Mouse (Mus musculus) Muller cell, postnatal 12 days (primary cell): ENCODE results near the gene Cox5b.
"Not testable (repeated sequence)": the region's sequence is repeated elsewhere in the genome, so short reads cannot be mapped to it uniquely, and the experiment has no call there.

Source experiments
- DNase-seq: peaks from one replicate; pipeline ENCODE4 v3.0.0-alpha.2; 2015; ENCODE audit errors: inconsistent ontology term

Gene Cox5b

DNA sequence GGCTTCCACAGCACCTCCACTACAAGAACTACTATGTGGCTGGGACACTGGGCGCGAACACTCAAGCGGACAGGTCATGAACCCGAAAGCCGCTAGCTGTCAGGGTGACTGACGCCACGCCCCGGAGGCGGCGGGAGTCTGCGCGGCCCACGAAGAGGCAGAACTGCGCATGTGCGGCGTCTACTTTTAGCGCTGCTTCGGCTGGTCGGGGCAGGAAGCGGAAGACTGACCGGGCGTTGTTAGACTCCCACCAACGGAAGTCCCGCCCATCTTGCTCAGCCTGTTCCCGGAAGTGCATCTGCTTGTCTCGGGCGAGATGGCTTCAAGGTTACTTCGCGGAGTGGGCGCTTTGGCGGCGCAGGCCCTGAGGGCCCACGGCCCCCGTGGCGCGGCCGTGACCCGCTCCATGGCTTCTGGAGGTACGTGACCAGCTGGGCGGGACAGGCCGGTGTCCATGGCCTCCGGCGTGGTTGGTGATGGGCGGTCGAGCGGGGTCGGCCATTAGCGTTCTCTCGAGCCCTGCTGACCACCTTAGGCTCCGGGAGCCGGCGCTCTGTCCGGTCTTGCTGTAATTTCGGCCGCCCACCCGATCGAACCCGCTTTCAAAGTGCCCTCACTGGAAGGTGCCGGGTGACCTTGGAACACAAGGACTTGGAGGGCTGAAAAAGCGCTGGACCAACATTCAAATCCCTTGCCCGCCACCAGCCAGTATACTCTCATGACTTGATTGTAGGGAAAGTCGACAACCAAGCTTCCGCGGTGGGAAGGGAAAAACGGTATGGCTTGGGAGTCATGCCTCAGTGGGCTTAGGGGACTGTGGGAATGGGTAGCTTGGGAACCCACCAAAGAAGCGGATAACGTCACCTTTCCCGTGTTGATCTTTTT is at the start of gene Cox5b:
Gene Cox5b, plus strand, starts transcription at position 179 of the 885 bp plus-strand sequence.
- DNase-seq, result peak; percentile 96

DNA sequence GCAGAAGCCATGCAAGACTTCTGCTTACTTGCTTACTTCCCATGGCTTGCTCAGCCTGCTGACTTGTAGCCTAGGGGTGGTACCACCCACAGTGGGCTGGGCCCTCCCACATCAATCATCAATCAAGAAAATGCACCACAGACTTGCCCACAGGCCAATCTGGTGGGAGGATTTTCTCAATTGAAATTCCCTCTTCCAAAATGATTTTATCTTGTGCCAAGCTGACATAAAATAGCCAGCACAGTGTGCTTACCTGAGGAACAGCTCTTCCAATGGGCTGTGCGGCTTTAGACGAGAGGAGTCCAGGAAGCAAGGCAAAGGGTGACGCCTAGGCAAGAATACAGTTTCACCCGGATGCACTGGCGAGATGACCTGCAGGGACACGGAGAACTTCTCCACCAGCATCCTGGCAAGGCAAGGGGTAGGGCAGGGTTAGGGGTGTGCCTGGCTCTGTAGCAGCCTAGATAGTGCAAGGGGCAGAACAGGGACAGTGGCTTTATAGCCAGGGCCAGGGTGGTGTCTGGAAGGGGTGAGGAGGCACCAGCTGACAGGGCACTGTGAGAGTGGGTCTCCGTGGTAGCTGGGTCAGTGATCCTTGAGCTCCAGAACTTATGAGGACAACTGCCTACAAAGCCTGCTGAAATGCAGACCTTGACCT is 47.2 kb upstream of the Cox5b start:
- no peak for DNase-seq

- DNase-seq, result no peak
These were observed 46.6 kb upstream of the Cox5b start for GRCm38 (mm10) chr1:36644615-36645007.

GRCm38 (mm10) chr1:36646285-36646684 is 45.0 kb upstream of the Cox5b start:
- DNase-seq, result no peak

DNA sequence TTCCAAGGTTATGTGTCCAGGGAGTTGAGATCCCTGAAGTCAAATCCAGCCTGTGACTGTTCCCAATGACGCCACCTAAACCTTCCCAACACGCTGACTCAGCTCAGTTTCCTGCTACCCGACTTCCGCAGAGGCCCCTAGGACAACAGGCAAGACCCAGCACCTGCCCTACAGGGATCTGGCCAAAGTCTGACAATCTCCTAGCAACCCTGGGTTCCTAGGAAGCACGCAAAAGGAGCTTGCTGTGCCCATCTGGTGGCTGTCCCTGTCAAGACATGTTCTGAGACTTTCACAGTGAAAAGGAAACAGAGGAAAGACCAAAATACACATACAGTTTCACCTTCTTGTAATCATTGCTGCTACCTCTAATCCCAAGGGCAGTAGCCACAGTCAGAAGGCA is 43.6 kb upstream of the Cox5b start:
- no peak for DNase-seq

DNA sequence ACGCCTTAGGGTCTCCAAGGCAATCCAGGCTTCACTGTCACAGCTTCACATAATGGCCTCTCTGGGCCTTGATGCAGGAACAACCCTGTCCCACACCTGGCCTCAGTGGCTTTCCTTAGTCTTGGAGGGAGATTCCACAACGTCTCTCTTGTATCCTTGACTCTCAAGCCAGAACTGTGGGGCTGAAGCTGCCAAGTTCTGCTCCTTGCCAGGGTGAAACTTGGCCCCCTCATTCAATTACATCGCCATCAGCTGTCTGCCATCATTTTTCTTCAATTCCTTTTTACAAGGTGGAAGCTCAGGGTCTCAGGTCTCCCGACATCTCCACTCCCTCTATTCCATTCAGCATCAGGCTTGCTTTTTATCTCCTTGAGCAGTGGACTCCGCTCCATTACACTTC is 36.2 kb upstream of the Cox5b start:
- DNase-seq, result no peak

DNA sequence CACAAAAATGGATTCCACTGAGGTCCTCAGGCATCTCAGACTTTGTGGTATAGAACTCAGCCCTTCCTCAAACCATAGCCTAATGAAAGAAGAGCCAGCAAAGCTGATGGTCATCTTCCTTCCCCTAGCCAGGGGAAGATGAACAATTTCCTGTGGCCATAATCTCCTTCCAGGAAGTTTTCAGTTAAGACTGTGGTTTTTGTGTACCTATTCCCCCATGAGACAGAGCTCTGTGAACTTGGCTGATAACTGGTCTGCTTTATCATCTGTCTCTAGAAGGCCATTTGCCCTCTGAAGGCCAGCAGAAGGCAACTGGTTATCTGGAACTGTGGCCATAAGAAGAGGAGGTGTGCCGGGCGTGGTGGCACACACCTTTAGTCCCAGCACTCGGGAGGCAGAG is 35.0 kb upstream of the Cox5b start:
- DNase-seq, result no peak

DNA sequence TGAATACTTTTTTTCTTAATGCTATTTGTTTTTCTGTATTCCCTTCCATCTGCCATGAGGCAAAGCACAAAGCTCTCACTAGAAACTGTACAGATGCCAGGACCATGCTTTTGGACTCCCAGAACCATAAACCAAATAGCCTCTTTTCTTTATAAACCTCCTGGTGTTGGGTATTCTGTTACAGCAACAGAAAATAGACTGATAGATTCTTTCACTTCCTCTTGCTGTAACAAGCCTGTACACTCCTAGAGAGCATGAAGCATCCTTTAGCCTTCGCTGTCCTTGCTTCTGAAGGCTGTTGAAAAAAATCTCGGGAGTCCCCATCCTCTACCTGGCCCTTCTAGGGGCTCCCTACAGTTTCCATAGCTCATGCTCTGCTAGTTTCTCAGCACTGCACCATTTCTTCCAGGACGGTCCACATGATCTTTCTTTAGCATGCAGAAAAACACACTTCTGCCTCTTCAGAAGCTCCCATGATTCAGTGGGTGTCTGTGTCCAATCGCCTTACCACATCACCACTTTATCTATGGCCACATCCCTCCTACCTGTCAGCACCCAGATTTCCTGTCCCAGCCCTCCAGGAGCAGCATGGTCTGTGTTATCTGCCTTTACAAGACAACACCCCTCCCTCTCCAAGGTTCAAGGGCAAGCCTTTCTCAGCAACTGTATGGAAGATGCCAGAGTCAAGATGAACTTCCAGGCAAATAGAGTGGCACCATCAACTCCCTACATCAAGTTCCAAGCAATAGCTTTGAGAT is 33.4 kb upstream of the Cox5b start:
- no peak for DNase-seq

DNA sequence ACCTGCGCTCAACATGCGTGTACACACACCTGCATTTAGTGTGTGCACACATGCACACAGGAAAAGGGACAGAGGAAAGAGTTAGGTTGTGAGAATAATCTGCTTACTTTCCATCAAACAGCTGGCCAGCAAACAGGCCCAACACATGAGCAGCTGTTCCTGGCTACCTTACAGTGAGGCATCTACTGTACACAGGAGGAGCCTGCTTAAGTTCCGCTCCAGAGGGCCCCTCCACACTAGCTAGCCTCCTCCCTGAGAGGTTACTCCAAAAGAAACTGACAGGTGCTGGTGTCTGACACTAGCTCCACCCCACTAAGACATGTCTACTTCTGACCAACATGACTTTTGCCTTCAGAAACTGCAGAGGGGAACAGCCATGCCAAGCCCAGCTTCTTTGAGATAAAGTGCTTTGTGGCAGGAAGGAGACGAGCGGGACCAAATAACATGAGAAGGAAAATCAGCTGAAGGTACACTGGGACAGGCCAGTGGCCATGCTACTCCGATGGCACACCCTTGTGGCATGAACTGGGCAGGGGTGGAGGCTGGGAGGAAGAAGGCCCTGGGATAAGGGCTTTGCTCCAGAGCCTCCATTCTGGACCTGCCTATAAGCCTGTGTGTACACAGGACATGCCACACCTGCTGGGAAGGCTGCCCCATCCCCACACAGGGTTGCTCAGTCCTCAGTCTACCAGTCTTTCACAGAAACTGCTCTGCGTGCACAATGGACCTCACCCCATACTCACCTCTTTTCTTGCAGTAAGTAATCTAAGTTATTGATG is 32.4 kb upstream of the Cox5b start:
- no peak for DNase-seq

- no peak for DNase-seq
These were observed 26.8 kb upstream of the Cox5b start for GRCm38 (mm10) chr1:36664457-36664856.

DNA sequence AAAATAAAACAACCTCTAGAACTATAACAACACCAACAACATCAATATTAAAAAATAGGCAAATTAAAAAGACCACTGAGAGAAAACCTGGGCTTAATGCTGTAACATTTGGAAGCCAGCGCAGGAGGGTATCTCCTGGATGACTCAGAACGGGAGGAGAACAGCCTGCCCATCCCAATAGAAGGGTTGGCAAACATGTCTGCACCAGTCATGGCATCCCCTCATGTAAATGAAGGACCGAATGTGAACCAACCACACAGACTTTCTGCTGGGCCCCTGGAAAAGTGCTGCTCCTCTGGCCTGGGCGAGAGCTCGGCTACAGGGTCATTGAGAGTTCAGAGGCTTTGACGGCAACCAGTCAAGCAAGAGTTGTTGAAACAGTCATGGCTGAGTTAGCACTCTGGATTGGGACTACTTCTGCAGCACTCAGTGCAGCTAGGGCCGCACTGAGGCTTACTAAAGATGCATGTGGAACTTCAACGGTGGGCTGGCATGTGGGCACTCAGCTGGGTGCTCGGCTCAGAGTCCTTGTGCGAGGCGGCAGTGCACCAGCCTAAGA is 26.0 kb upstream of the Cox5b start:
- peak; percentile 14 for DNase-seq

DNA sequence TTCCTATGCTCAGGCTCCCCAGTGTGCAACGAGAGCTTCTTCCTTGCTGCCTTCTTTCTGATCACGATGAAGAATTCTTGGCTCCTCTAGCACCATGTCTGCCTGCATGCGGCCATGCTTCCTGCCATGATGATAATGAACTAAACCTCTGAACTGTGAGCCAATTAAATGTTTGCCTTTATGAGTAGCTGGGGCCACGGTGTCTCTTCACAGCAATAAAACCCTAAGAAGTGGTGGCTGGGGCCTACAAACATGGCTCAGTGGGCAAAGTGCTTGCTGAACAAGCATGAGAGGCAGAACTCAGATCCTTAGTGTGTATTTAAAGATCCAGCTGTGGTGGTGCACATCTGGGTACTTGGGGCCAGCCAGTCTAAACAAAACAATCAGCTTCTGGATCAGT is 25.3 kb upstream of the Cox5b start:
- no peak for DNase-seq

- DNase-seq, result not testable (repeated sequence)
These were observed 23.2 kb upstream of the Cox5b start for GRCm38 (mm10) chr1:36668007-36668406.

DNA sequence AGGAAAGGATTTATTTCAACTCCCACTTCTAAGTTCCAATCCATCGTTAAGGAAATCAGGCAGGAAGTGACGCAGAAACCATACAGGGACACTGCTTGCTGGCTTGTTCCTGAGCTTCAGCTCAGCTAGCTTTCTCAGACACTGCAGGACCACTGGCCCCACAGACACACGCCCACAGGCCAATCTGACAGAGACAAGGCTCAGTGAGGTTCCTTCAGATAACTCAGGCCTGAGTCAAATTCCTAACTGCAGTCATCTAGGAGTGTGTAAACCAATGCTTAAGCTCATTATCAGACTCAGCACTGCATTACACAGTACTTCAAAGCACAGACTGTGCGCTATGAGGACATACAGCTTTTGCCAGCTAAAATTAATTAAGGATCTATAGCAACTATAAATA is 21.0 kb upstream of the Cox5b start:
- DNase-seq, result no peak

DNA sequence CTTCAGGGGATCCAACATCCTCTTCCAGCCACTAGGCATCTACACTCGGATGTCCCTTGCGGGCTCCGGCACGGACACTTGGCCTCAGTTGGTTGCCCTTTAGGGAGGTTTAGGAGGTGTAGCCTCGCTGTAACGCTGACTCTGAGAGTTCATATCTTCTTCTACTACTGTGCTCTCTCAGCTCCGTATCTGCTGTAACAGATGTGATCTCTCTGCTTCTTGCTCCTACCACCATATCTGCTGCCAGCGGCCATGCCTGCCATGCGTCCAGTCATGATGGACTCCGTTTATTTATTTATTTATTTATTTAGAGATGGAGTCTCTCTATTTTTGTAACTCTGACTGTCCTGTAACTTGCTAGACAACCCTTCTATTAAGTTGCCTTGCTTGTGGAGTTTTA is 20.0 kb upstream of the Cox5b start:
- DNase-seq, result no peak

DNA sequence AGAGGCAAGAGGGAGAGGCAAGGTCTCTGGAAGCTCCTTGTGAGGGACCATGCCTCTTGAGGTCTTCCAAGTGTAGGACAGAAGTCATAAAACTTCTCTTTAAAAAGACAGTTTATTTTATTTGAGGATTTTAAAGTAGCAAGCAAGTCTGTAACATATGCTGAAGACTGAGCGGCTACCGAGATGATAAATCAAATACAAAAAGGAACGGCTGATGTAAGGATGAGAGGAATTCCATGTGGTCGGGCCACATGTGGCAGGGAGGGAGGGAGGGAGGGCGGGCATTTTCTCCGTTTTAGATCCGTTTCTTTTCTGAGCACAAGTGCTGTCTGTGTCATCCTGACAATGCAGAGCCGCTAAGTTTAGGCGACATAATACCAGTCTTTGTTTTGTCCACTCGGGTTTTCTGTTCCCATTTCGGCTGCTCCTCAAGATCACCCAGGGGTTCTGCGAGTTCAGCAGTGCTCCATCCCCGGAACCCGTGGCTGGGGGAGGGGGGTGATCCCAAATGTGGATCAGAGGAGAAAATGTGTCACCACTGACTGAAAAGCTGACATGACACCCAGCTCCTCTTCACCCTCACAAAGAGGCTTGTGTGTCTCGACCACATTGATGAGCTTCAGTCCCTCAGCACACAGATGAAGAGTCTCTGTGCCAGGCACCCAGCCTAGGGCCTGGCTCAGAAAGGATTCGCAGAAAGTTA is 18.4 kb upstream of the Cox5b start:
- DNase-seq, result peak; percentile 76

DNA sequence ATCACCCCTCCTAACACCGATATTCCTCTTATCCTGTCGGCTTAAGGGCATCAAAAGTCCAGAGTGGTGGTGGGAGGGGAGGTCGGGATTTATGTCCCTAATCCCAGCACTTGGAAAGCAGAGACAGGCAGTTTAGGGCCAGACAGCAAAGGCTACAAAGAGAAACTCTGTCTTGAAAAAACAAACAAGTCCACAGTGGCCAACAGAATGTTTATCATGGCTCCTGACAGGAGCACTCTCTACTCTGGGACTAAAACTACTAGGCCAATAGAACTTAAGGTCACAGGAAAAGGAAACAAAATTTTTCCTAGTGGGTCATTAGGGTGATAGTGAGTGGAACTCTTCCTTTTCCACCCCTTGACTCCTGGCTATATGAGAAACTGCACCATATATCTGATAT is 16.3 kb upstream of the Cox5b start:
- DNase-seq, result no peak

DNA sequence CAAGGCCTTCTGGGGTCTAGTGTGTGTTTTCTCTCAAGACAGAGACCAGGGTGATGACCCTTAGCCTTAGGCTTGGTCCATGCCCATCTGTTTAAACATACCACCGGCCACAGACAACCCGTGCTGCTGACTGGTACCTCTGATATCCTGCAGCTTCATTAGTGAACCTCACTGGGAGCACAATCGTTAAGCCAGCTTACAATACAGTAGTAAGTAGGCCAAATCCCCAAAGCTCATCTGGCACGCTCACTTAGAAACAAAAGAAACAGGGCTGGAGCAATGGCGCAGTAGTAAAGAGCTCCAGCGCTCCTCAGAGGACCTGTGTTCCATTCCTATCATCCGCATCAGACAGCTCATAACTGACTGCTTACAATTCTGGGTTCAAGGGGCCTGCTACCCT is 10.4 kb upstream of the Cox5b start:
- DNase-seq, result no peak

- DNase-seq, result no peak
These were observed 8.5 kb upstream of the Cox5b start, which contains the start of gene Fam178b for GRCm38 (mm10) chr1:36682620-36683355. TSS of gene Fam178b (minus strand) at chr1:36683183.
